Mouse (Mus musculus) testis, adult 2 months (tissue): ENCODE measurements at regions not wholly inside any gene's neighbourhood (a gene's known extent, or its start where the extent isn't known, plus 50 kb on each side); places are given as distances from the start of the nearest gene placed in this dataset.
"Not testable (repeated sequence)": the region's sequence is repeated elsewhere in the genome, so short reads cannot be mapped to it uniquely, and the experiment has no call there.

ENCODE experiments used
- H3K27ac ChIP-seq: fragments of 200-500 bp; 2 replicates; pipeline ENCODE4 v1.5.1; 2012; ENCODE audit warnings: low read depth, low read length; ENCODE audit not compliant: control insufficient read depth, insufficient read depth
- H3K27me3 ChIP-seq: fragments of 200-500 bp; 2 replicates; pipeline ENCODE4 v1.6.1; 2012; ENCODE audit warnings: mild to moderate bottlenecking, low read length, moderate library complexity; ENCODE audit not compliant: control insufficient read depth, insufficient read depth
- H3K36me3 ChIP-seq: fragments of 200-500 bp; 2 replicates; pipeline ENCODE4 v1.6.1; 2012; ENCODE audit warnings: mild to moderate bottlenecking, low read length; ENCODE audit not compliant: control insufficient read depth, insufficient read depth
- H3K4me1 ChIP-seq: fragments of 200-500 bp; 2 replicates; pipeline ENCODE4 v1.6.1; 2012; ENCODE audit warnings: low read length; ENCODE audit not compliant: control insufficient read depth, insufficient read depth
- H3K4me3 ChIP-seq: fragments of 200-500 bp; 2 replicates; pipeline ENCODE4 v1.5.1; 2012; ENCODE audit warnings: low read depth, mild to moderate bottlenecking, low read length, moderate library complexity, mixed read lengths; ENCODE audit not compliant: control insufficient read depth
- CTCF ChIP-seq: fragments of 200-500 bp; IDR thresholded peaks from 2 replicates; pipeline ENCODE4 v1.5.1; 2012; ENCODE audit warnings: low read depth, mild to moderate bottlenecking, inconsistent platforms, low read length, moderate library complexity; ENCODE audit not compliant: control insufficient read depth, insufficient read depth, insufficient replicate concordance
- POLR2A ChIP-seq: fragments of 200-500 bp; IDR thresholded peaks from 2 replicates; pipeline ENCODE4 v1.6.1; 2012; ENCODE audit warnings: low read depth, mild to moderate bottlenecking, inconsistent platforms, low read length, moderate library complexity; ENCODE audit not compliant: control insufficient read depth

GRCm38 (mm10) chr14:19080001-19080400 lies 185.9 kb upstream of the Ube2e2 start:
- not testable (repeated sequence) for H3K4me1 ChIP-seq, H3K4me3 ChIP-seq, H3K36me3 ChIP-seq, H3K27ac ChIP-seq, H3K27me3 ChIP-seq

- Histone ChIP-seq H3K27me3 (no peaks in the 10 kb centered on the region), H3K27ac (no peak overlapping the region), H3K36me3 (no peaks in the 10 kb centered on the region), H3K4me3 (no peak overlapping the region), H3K4me1 (peaks cover 3% of the 10 kb centered on the region; the same call in 1 of the 2 replicates)
- TF ChIP-seq POLR2A (no peak), CTCF (peak; percentile 85)
These were observed 148.1 kb upstream of the Ube2e2 start for GRCm38 (mm10) chr14:19041984-19042760.

GRCm38 (mm10) chr14:19020102-19020501 lies 126.0 kb upstream of the Ube2e2 start:
- H3K4me1 ChIP-seq, result no peaks in the 10 kb centered on the region
- H3K4me3 ChIP-seq, result no peak overlapping the region
- H3K27me3 ChIP-seq, result no peaks in the 10 kb centered on the region
- TF ChIP-seq POLR2A (no peak), CTCF (no peak)
- no peaks in the 10 kb centered on the region for H3K36me3 ChIP-seq
- no peak overlapping the region for H3K27ac ChIP-seq

GRCm38 (mm10) chr14:19015406-19015805 lies 121.3 kb upstream of the Ube2e2 start:
- H3K4me3 ChIP-seq, result no peak overlapping the region
- H3K27ac ChIP-seq, result no peak overlapping the region
- no peaks in the 10 kb centered on the region for H3K27me3 ChIP-seq
- TF ChIP-seq POLR2A, result no peak
- TF ChIP-seq CTCF, result no peak
- no peaks in the 10 kb centered on the region for H3K36me3 ChIP-seq
- no peaks in the 10 kb centered on the region for H3K4me1 ChIP-seq

- H3K36me3 ChIP-seq, H3K4me1 ChIP-seq, H3K27me3 ChIP-seq, H3K27ac ChIP-seq, H3K4me3 ChIP-seq: not testable (repeated sequence)
These were observed 119.5 kb upstream of the Ube2e2 start for GRCm38 (mm10) chr14:19013558-19013957.

GRCm38 (mm10) chr14:18983901-18984300 lies 89.8 kb upstream of the Ube2e2 start:
- no peaks in the 10 kb centered on the region for H3K36me3 ChIP-seq
- H3K4me1 ChIP-seq, result no peaks in the 10 kb centered on the region
- H3K27me3 ChIP-seq, result no peaks in the 10 kb centered on the region
- no peak for TF ChIP-seq POLR2A
- no peak for TF ChIP-seq CTCF
- no peak overlapping the region for H3K27ac ChIP-seq
- H3K4me3 ChIP-seq, result no peak overlapping the region

- no peaks in the 10 kb centered on the region for H3K27me3 ChIP-seq
- no peak overlapping the region for H3K4me3 ChIP-seq
- no peaks in the 10 kb centered on the region for H3K4me1 ChIP-seq
- no peaks in the 10 kb centered on the region for H3K36me3 ChIP-seq
- H3K27ac ChIP-seq, result no peak overlapping the region
- TF ChIP-seq CTCF (no peak), POLR2A (no peak)
These were observed 69.8 kb upstream of the Ube2e2 start for GRCm38 (mm10) chr14:18963864-18964263.

- Histone ChIP-seq H3K36me3 (no peaks in the 10 kb centered on the region), H3K4me1 (no peaks in the 10 kb centered on the region), H3K4me3 (no peak overlapping the region), H3K27me3 (no peaks in the 10 kb centered on the region), H3K27ac (no peak overlapping the region)
- TF ChIP-seq POLR2A (no peak), CTCF (no peak)
These were observed 69.2 kb upstream of the Ube2e2 start for GRCm38 (mm10) chr14:18963287-18963686.
